Mouse (Mus musculus) hindbrain, postnatal 0 days (tissue): ENCODE measurements at regions not wholly inside any gene's neighbourhood (a gene's known extent, or its start where the extent isn't known, plus 50 kb on each side); places are given as distances from the start of the nearest gene placed in this dataset.
"Not testable (repeated sequence)": the region's sequence is repeated elsewhere in the genome, so short reads cannot be mapped to it uniquely, and the experiment has no call there.

ENCODE experiments used
- ATAC-seq: fragments of 200-750 bp; cut with Nextera tagmentation; 2 replicates; pipeline ENCODE4 v1.8.0; 2017; ENCODE audit warnings: mild to moderate bottlenecking, moderate TSS enrichment, moderate library complexity
- DNase-seq: peaks from one replicate; pipeline ENCODE4 v3.0.0-alpha.2; 2015; ENCODE audit warnings: low spot score
- H3K27ac ChIP-seq: fragments of 300-500 bp; sonication (generic); 2 replicates; pipeline ENCODE4 v1.5.1; 2014; ENCODE audit warnings: mild to moderate bottlenecking
- H3K27me3 ChIP-seq: fragments of 300-500 bp; sonication (generic); 2 replicates; pipeline ENCODE4 v1.6.1; 2014; ENCODE audit warnings: low read length, mixed read lengths; ENCODE audit not compliant: insufficient read depth
- H3K36me3 ChIP-seq: fragments of 300-500 bp; sonication (generic); 2 replicates; pipeline ENCODE4 v1.6.1; 2014; ENCODE audit warnings: low read length, mixed read lengths; ENCODE audit not compliant: insufficient read depth
- H3K4me1 ChIP-seq: fragments of 300-500 bp; sonication (generic); 2 replicates; pipeline ENCODE4 v1.6.1; 2014; ENCODE audit warnings: antibody characterized with exemption, low read length, mixed read lengths; ENCODE audit not compliant: insufficient read depth
- H3K4me2 ChIP-seq: fragments of 300-500 bp; sonication (generic); 2 replicates; pipeline ENCODE4 v1.6.1; 2014; ENCODE audit warnings: low read depth, mild to moderate bottlenecking, low read length, moderate library complexity, mixed read lengths
- H3K4me3 ChIP-seq: fragments of 300-500 bp; sonication (generic); 2 replicates; pipeline ENCODE4 v1.5.1; 2014; ENCODE audit warnings: low read length
- H3K9ac ChIP-seq: fragments of 300-500 bp; sonication (generic); replicated peaks from 2 replicates; pipeline ENCODE4 v1.6.1; 2014; ENCODE audit warnings: mild to moderate bottlenecking, low read length, moderate library complexity, mixed read lengths
- H3K9me3 ChIP-seq: fragments of 300-500 bp; sonication (generic); 2 replicates; pipeline ENCODE4 v1.6.1; 2016; ENCODE audit warnings: low read length, mixed read lengths
- CTCF ChIP-seq: IDR thresholded peaks from 2 replicates; pipeline ENCODE4 v1.5.1; 2016; ENCODE audit warnings: antibody characterized with exemption, control low read depth, low read depth
- WGBS: fragments of 180-500 bp; shearing (Covaris S2); extraction: QIAGEN DNeasy Blood & Tissue Kit; methylation state at CpG from one replicate; pipeline ENCODE4 v1.1.7; 2014; 5-methylcytosine and 5-hydroxymethylcytosine counted together

DNA sequence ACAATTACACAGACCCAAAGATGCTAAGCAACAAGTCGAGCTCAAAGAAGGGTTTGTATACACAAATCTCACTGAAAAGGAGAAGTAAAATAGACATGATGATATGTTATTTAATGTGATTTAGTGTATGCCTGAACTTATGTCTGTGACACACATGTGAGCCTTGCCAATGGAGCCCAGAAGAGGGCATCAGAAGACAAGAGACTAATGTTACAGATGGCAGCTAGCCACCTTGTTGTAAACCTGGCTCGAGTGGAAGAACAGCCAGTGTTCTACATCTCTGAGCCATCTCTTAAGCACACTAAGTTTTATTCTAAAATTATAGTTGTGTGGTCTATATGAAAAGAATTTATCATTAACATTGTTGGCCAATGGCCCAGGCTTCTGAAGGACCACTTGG, 943.7 kb upstream of the Prmt6 start:
- no peak overlapping the region for H3K4me2 ChIP-seq
- H3K9ac ChIP-seq: no peak overlapping the region
- no peak for ATAC-seq
- no peaks in the 10 kb centered on the region for H3K4me1 ChIP-seq
- 70% methylated on average over 2 of the region's 2 CpGs for WGBS
- DNase-seq: peak; percentile 34
- H3K4me3 ChIP-seq: no peak overlapping the region
- H3K36me3 ChIP-seq: no peaks in the 10 kb centered on the region
- no peak overlapping the region for H3K27ac ChIP-seq
- TF ChIP-seq CTCF: peak; percentile 40
- no peaks in the 10 kb centered on the region for H3K27me3 ChIP-seq
- no peaks in the 10 kb centered on the region for H3K9me3 ChIP-seq

DNA sequence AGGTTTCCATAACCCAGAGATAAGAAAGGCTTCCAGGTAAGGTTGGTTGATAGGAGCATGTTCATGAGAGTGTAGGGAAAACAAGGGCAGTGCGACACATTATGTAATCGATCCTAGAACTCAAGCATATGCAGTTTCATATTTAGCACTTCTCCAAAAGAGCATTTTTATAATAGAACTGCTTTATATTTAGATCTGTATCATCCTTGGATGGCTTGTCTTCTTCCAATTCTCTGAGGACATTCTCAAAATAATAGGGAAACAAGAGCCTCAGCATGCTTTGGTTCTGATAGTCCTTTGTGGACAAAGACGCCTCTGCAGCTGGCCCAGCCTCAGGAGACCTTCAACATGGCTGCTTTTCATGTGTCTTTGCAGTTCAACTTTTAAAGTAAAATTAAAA, 915.9 kb upstream of the Prmt6 start:
- 88% methylated on average over 3 of the region's 3 CpGs for WGBS
- Histone ChIP-seq H3K4me1 (no peaks in the 10 kb centered on the region), H3K4me2 (no peak overlapping the region), H3K9me3 (no peaks in the 10 kb centered on the region), H3K27me3 (no peaks in the 10 kb centered on the region), H3K4me3 (no peak overlapping the region), H3K27ac (no peak overlapping the region), H3K9ac (no peak overlapping the region), H3K36me3 (no peaks in the 10 kb centered on the region)
- no peak for ATAC-seq
- no peak for DNase-seq
- no peak for TF ChIP-seq CTCF

DNA sequence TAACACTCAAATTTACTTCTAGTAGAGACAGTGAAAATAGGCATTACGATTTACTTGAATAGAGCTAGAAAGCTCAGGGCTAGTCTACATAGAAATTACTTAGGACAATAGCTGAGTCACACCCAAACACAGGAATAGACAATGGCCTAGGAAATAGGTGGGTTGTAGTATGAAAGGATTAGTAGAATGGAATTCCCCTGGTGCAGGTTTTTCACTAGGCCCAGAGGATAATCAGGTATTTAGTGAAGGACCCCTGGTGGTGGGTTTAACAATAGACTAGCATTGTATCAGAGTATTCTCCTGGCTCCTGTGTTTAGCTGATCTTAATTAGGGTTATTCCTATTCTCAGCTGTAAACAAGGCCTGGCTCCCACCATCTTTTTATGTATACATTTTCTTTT, 890.4 kb upstream of the Prmt6 start:
- 86% methylated on average over 1 of the region's 1 CpGs for WGBS
- H3K4me3 ChIP-seq, H3K27me3 ChIP-seq, H3K4me1 ChIP-seq, H3K9ac ChIP-seq, H3K4me2 ChIP-seq, DNase-seq, H3K9me3 ChIP-seq, H3K27ac ChIP-seq, ATAC-seq, H3K36me3 ChIP-seq: not testable (repeated sequence)

DNA sequence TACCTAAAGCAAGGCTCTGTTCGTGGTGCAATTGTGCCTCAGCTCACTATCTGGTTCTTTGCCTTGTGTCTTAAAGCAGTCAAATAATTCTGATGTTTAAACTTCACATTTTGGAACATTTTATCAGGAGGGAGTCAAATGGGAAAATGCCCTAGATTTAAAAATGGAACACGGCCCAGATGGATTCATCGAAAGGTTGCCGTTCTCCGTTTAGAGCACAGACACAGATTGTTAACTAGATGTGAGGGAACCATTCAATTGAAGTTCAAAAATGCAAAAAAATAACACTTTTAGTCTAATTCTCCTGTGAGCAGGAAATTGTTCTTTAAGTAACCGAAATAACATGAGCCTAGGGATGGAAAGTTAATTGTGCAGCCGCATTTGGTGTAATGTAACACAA, 858.2 kb upstream of the Prmt6 start:
- no peak for TF ChIP-seq CTCF
- WGBS: 85% methylated on average over 7 of the region's 7 CpGs
- Histone ChIP-seq H3K27me3 (no peaks in the 10 kb centered on the region), H3K4me3 (no peak overlapping the region), H3K9me3 (no peaks in the 10 kb centered on the region), H3K36me3 (no peaks in the 10 kb centered on the region), H3K4me2 (no peak overlapping the region), H3K27ac (no peak overlapping the region), H3K4me1 (no peaks in the 10 kb centered on the region), H3K9ac (no peak overlapping the region)
- DNase-seq: peak; percentile 9
- no peak for ATAC-seq

DNA sequence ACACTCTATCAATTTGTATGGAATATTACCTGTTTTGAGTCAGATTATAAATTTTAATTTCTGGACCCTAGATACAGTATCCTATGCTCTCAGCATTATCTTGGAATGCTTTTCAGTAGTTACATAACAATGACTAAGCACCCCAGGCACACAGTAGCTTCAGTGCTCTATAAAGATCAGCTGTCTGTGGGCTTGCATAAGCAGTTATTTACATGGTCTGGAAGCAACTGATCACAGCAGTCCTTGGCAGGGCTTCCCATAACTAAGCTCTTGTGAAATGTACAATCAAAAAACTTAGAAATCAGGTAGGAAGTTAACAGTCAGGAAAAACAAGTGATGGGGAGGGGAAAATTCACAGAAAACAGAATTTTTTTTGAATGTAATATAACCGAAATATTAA, 851.8 kb upstream of the Prmt6 start:
- H3K4me1 ChIP-seq: no peaks in the 10 kb centered on the region
- TF ChIP-seq CTCF: no peak
- H3K4me3 ChIP-seq: no peak overlapping the region
- ATAC-seq (no peak), DNase-seq (no peak)
- no peak overlapping the region for H3K4me2 ChIP-seq
- no peak overlapping the region for H3K9ac ChIP-seq
- no peaks in the 10 kb centered on the region for H3K27me3 ChIP-seq
- H3K27ac ChIP-seq: no peak overlapping the region
- H3K36me3 ChIP-seq: no peaks in the 10 kb centered on the region
- H3K9me3 ChIP-seq: no peaks in the 10 kb centered on the region
- WGBS: 77% methylated on average over 1 of the region's 1 CpGs

DNA sequence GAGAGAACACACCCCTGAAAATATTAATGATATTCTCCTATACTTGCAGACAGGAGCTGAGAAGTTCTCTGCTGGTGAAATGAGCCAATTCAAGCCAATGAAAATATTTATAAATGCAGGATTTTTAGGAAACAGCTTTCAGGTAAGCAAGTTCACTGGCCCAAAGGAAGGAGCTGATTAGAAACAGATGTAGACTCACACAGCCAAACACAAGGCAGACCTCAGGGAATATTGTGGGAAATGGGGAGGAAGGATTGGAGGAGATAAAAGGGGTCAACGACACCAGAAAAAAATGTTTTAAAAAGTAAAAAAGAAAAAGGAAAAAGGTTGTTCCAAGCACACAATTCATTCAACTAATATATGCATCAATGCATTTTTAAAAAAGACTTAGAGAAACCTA, 823.5 kb upstream of the Prmt6 start:
- WGBS: 69% methylated on average over 1 of the region's 1 CpGs
- Histone ChIP-seq H3K4me2 (no peak overlapping the region), H3K36me3 (no peaks in the 10 kb centered on the region), H3K27me3 (no peaks in the 10 kb centered on the region), H3K9ac (no peak overlapping the region), H3K27ac (no peak overlapping the region), H3K9me3 (no peaks in the 10 kb centered on the region), H3K4me1 (no peaks in the 10 kb centered on the region), H3K4me3 (no peak overlapping the region)
- TF ChIP-seq CTCF: no peak
- DNase-seq (no peak), ATAC-seq (no peak)

DNA sequence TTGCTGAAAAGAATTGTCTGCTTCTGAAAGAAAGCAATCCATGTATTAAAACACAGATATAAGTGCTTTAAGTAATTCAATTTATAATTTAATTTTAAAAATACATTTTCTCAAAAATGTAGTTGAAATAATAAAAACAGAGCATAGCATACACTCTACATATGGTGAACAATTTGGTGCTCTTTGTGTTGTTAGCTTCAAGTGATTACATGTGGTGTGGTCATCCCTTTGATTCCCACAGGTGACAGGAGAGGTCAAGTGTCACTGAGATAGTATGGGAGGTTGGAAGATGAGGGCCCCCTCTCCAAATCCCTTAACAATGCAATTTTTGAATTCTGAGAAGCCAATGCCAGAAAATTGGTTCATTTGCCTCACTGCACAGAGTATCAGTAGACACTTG, 819.5 kb upstream of the Prmt6 start:
- Histone ChIP-seq H3K27ac (no peak overlapping the region), H3K4me3 (no peak overlapping the region), H3K9ac (no peak overlapping the region), H3K36me3 (no peaks in the 10 kb centered on the region), H3K4me2 (no peak overlapping the region), H3K4me1 (no peaks in the 10 kb centered on the region), H3K9me3 (no peaks in the 10 kb centered on the region), H3K27me3 (no peaks in the 10 kb centered on the region)
- 0 out of 2 replicates have a peak, but pooled peaks have one; percentile 18 for ATAC-seq
- DNase-seq: no peak
- no peak for TF ChIP-seq CTCF
